Mouse (Mus musculus) cerebellum, adult 2 months (tissue): Measurements from ENCODE around the gene Olfr592. TPM values are rescaled to one million over a fixed set of nuclear protein-coding genes. Genes with fewer than 3 reads are reported as not detected.
"Not testable (repeated sequence)": the region's sequence is repeated elsewhere in the genome, so short reads cannot be mapped to it uniquely, and the experiment has no call there.

Experiments used
- DNase-seq, 2 experiments: peaks; one replicate each; pipeline ENCODE4 v3.0.0; 2021
- H3K27ac ChIP-seq: fragments of 200-500 bp; 2 replicates; pipeline ENCODE4 v1.5.1; 2012; ENCODE audit warnings: low read length, control low read depth, inconsistent platforms; ENCODE audit not compliant: insufficient read depth
- H3K27me3 ChIP-seq: fragments of 200-500 bp; 2 replicates; pipeline ENCODE4 v1.6.1; 2012; ENCODE audit warnings: inconsistent platforms, mild to moderate bottlenecking, low read length, moderate library complexity; ENCODE audit not compliant: control insufficient read depth, insufficient read depth
- H3K4me1 ChIP-seq: fragments of 200-500 bp; 2 replicates; pipeline ENCODE4 v1.6.1; 2011; ENCODE audit warnings: low read length; ENCODE audit not compliant: control insufficient read depth, insufficient read depth
- H3K4me3 ChIP-seq: fragments of 200-500 bp; replicated peaks from 2 replicates; pipeline ENCODE3; 2011; ENCODE audit warnings: mild to moderate bottlenecking, low read depth, low read length, control low read depth; ENCODE audit not compliant: insufficient read depth
- CTCF ChIP-seq: fragments of 200-500 bp; IDR thresholded peaks from 2 replicates; pipeline ENCODE4 v1.5.1; 2011; ENCODE audit warnings: low read depth, mild to moderate bottlenecking, control low read depth, low read length, moderate library complexity, borderline replicate concordance; ENCODE audit not compliant: insufficient read depth
- POLR2A ChIP-seq: fragments of 200-500 bp; IDR thresholded peaks from 2 replicates; pipeline ENCODE4 v1.6.1; 2011; ENCODE audit warnings: low read length, control low read depth, borderline replicate concordance; ENCODE audit not compliant: insufficient read depth
- WGBS: fragments of 180-500 bp; shearing (Covaris S2); methylation state at CpG from one replicate; pipeline ENCODE4 v1.1.7; 2018; 5-methylcytosine and 5-hydroxymethylcytosine counted together
- polyA plus RNA-seq: library from polyadenylated mRNA; depleted of rRNA; stranded (reverse); fragments of >200 nt; gene quantifications from 2 replicates; pipeline ENCODE4 v1.2.3, GENCODE M21; 2012; rRNA removed

Gene Olfr592
- not detected in 2 replicates for polyA plus RNA-seq

DNA sequence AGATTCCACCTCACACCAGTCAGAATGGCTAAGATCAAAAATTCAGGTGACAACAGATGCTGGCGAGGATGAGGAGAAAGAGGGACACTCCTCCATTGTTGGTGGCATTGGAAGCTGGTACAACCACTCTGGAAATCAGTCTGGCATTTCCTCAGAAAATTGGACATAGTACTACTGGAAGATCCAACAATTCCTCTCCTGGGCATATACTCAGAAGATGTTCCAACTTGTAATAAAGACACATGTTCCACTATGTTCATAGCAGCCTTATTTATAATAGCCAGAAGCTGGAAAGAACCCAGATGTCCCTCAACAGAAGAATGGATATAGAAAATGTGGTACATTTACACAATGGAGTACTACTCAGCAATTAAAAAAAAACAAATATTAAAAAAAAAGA lies at the start of gene Olfr592:
Gene Olfr592 (plus strand): TSS at position 301 of the 400 bp plus-strand sequence.
- not testable (repeated sequence) for H3K4me1 ChIP-seq, DNase-seq, H3K27ac ChIP-seq, H3K27me3 ChIP-seq, H3K4me3 ChIP-seq
- 63% methylated on average over 1 of the region's 1 CpGs for WGBS

- WGBS = 81% methylated on average over 1 of the region's 1 CpGs
- H3K4me3 ChIP-seq = no peak within 1 kb of the TSS
- H3K4me1 ChIP-seq = no peaks in the 10 kb centered on the region
- no peak within 1 kb of the TSS for H3K27ac ChIP-seq
- H3K27me3 ChIP-seq = no peaks in the 10 kb centered on the region
- TF ChIP-seq CTCF = no peak
- no peak for TF ChIP-seq POLR2A
- no peak for DNase-seq
These were observed 44.0 kb upstream of the Olfr592 start, which contains the start of gene Olfr588-ps1 for GRCm38 (mm10) chr7:103140579-103140978. Gene Olfr588-ps1, plus strand, starts transcription at chr7:103140879.

GRCm38 (mm10) chr7:103156256-103156655 lies 28.3 kb upstream of the Olfr592 start, which contains the start of gene Olfr589:
Gene Olfr589, minus strand, starts transcription at chr7:103156356.
- no peak for TF ChIP-seq POLR2A
- TF ChIP-seq CTCF = no peak
- Histone ChIP-seq H3K4me3 (no peak within 1 kb of the TSS), H3K27ac (no peak within 1 kb of the TSS), H3K27me3 (no peaks in the 10 kb centered on the region), H3K4me1 (no peaks in the 10 kb centered on the region)
- DNase-seq = no peak
- WGBS = 44% methylated on average over 2 of the region's 2 CpGs

DNA sequence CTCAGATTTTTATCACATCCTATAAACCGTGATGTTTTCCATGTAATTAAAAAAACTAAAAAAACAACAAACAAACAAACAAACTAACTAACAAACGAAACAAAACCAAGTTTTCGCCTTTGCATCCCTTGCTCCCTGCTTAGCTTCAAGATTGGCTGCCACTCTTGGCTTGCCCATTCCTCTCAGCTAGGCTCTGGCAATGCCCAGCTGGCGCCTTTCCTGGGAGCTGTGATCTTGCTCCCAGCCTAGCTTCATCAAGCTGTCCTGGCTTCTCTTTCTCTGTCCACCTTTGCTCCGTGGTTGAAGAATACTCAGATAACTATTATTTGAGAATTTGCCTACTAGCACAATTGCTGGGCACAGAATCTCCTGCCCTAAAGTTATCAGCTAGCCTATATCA lies 14.9 kb upstream of the Olfr592 start:
- Histone ChIP-seq H3K27me3 (no peaks in the 10 kb centered on the region), H3K27ac (no peak overlapping the region), H3K4me3 (no peak overlapping the region), H3K4me1 (no peaks in the 10 kb centered on the region)
- DNase-seq = no peak
- TF ChIP-seq POLR2A = no peak
- TF ChIP-seq CTCF = no peak
- 35% methylated on average over 5 of the region's 5 CpGs for whole genome bisulfite sequencing

DNA sequence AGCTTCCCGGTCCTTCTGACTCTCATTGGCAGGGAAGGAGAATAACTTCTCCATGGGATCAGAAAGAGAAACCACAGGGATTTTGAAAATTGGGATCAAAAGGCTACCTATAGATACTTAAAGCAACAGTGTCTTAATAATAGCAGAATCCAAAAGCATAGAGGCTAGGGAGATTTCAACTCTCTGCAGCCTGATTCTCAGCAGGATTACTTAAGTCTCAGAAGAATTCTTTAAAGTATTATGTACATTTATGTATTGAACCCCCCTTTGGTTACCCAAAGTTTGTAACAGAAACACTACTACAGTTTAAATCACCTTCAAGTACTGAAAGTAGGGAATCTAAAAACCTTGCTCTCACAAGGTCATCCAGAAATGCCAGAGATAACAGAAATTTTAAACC lies 6.4 kb upstream of the Olfr592 start, which contains the start of gene Olfr591:
Gene Olfr591 (minus strand): TSS at position 101 of the 400 bp plus-strand sequence.
- no peak for DNase-seq
- Histone ChIP-seq H3K4me3 (no peak within 1 kb of the TSS), H3K27ac (no peak within 1 kb of the TSS), H3K4me1 (no peaks in the 10 kb centered on the region), H3K27me3 (no peaks in the 10 kb centered on the region)
- 72% methylated on average over 1 of the region's 1 CpGs for WGBS
- TF ChIP-seq POLR2A = no peak
- no peak for TF ChIP-seq CTCF

DNA sequence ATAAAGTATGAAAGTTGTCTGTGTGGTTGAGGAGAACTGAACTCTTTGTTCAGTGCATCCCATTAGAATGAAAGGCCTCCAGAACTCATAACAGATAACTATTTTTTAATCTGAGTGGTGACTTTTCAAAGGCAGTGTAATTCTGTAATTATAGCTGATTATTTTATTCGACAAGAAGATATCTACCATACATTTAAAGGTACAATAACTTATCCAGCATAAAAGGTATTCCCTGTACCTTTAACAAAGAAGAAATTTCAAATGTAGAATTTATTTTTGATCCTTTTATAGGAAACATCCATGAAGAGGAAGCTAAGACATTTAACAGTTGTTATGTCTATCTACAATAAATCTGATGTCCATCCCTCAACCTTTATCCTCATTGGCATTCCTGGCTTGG lies 27.0 kb downstream of the Olfr592 start, which contains the start of gene Olfr593:
Gene Olfr593 (plus strand): TSS at position 301 of the 400 bp plus-strand sequence.
- Histone ChIP-seq H3K4me1 (no peaks in the 10 kb centered on the region), H3K27ac (no peak within 1 kb of the TSS), H3K4me3 (no peak within 1 kb of the TSS), H3K27me3 (no peaks in the 10 kb centered on the region)
- no peak for DNase-seq
- no peak for TF ChIP-seq POLR2A
- 63% methylated on average over 1 of the region's 1 CpGs for WGBS

GRCm38 (mm10) chr7:103212050-103212449 lies 27.4 kb downstream of the Olfr592 start:
- H3K4me3 ChIP-seq, H3K4me1 ChIP-seq, H3K27ac ChIP-seq, DNase-seq, H3K27me3 ChIP-seq: not testable (repeated sequence)
- 86% methylated on average over 5 of the region's 5 CpGs for WGBS

- no peaks in the 10 kb centered on the region for H3K4me1 ChIP-seq
- DNase-seq = no peak
- no peak within 1 kb of the TSS for H3K4me3 ChIP-seq
- H3K27me3 ChIP-seq = no peaks in the 10 kb centered on the region
- H3K27ac ChIP-seq = no peak within 1 kb of the TSS
- TF ChIP-seq CTCF = no peak
- TF ChIP-seq POLR2A = no peak
These were observed 32.1 kb downstream of the Olfr592 start, which contains the start of gene Olfr594 for GRCm38 (mm10) chr7:103216696-103217095. Gene Olfr594, plus strand, starts transcription at chr7:103216996.

Other genes starting within 250 kb of the Olfr592 start
- not detected in 2 replicates for gene Olfr573-ps1, start 242.2 kb upstream of the Olfr592 start, polyA plus RNA-seq
- not detected in 2 replicates for gene Olfr574, start 236.3 kb upstream of the Olfr592 start, polyA plus RNA-seq
- not detected in 2 replicates for gene Olfr575, start 226.0 kb upstream of the Olfr592 start, polyA plus RNA-seq
- not detected in 2 replicates for gene Olfr576, start 222.1 kb upstream of the Olfr592 start, polyA plus RNA-seq
- gene Olfr577, start 208.9 kb upstream of the Olfr592 start, polyA plus RNA-seq = not detected in 2 replicates
- gene Olfr578, start 195.5 kb upstream of the Olfr592 start, polyA plus RNA-seq = not detected in 2 replicates
- gene Olfr582, start 146.8 kb upstream of the Olfr592 start, polyA plus RNA-seq = not detected in 2 replicates
- not detected in 2 replicates for gene Olfr583, start 133.5 kb upstream of the Olfr592 start, polyA plus RNA-seq
- gene Olfr584, start 102.9 kb upstream of the Olfr592 start, polyA plus RNA-seq = not detected in 2 replicates
- gene Olfr585, start 87.1 kb upstream of the Olfr592 start, polyA plus RNA-seq = not detected in 2 replicates
- not detected in 2 replicates for gene Olfr586, start 59.2 kb upstream of the Olfr592 start, polyA plus RNA-seq
- not detected in 2 replicates for gene Olfr588-ps1, start 43.9 kb upstream of the Olfr592 start, polyA plus RNA-seq
- gene Olfr589, start 28.4 kb upstream of the Olfr592 start, polyA plus RNA-seq = not detected in 2 replicates
- gene Olfr591, start 6.5 kb upstream of the Olfr592 start, polyA plus RNA-seq = not detected in 2 replicates
- gene Olfr593, start 27.1 kb downstream of the Olfr592 start, polyA plus RNA-seq = not detected in 2 replicates
- gene Olfr594, start 32.2 kb downstream of the Olfr592 start, polyA plus RNA-seq = not detected in 2 replicates
- gene Usp17ld, start 67.7 kb downstream of the Olfr592 start, polyA plus RNA-seq = not detected in 2 replicates
- not detected in 2 replicates for gene Olfr596, start 120.8 kb downstream of the Olfr592 start, polyA plus RNA-seq
- gene Olfr597, start 131.5 kb downstream of the Olfr592 start, polyA plus RNA-seq = not detected in 2 replicates
- gene Olfr598, start 138.8 kb downstream of the Olfr592 start, polyA plus RNA-seq = not detected in 2 replicates
- gene Olfr599, start 151.1 kb downstream of the Olfr592 start, polyA plus RNA-seq = not detected in 2 replicates
- not detected in 2 replicates for gene Olfr600, start 164.9 kb downstream of the Olfr592 start, polyA plus RNA-seq
- not detected in 2 replicates for gene Olfr601, start 177.9 kb downstream of the Olfr592 start, polyA plus RNA-seq
- not detected in 2 replicates for gene Olfr603, start 201.4 kb downstream of the Olfr592 start, polyA plus RNA-seq
- gene Usp17lc, start 230.3 kb downstream of the Olfr592 start, polyA plus RNA-seq = not detected in 2 replicates